Comparison of ENCODE assay signal across 9 mouse cellular contexts in genomic region chr1:155025862-155026478, GRCm38 (mm10).
A peak's percentile ranks its signal among the peaks of the same experiment; 100 is the strongest.
DNase-seq lines count a peak whose midpoint lies in the region; ATAC-seq and TF ChIP-seq lines count a peak whose summit lies in the region.
"Had no signal": no experiment of that assay in that cellular context is flagged by ENCODE, and none has a peak within 500 bp of the region (broad histone marks: within the 10 kb centered on the region; RNA-seq: fewer than 3 reads in every experiment).

No protein-coding gene starts in this region.

- H3K9ac ChIP-seq in limb, embryonic 13.5 days = no peak overlapping the region
- H3K9ac ChIP-seq in stomach, postnatal 0 days (ENCODE audit: low read length) = no peak overlapping the region

- TF ChIP-seq POLR2A in cortical plate, adult 2 months (IDR thresholded peaks at IDR 0.05; ENCODE audit: extremely low read depth, insufficient read depth, low read length) = no peak

- H3K27ac ChIP-seq in cortical plate, adult 2 months (ENCODE audit: insufficient read depth, low read length) = no peak overlapping the region
- no peak overlapping the region for H3K27ac ChIP-seq in limb, embryonic 13.5 days
- no peak overlapping the region for H3K27ac ChIP-seq in stomach, postnatal 0 days (replicated peaks)

- intact Hi-C loops in gastrocnemius, postnatal 14 days (cut with DNase I; ENCODE audit: low total_unique reads) = loop anchor here (5.0 kb wide), 2 partner anchors 196 to 256 kb away; no protein-coding TSS in a partner anchor

- 6% methylated on average over 5 of the region's 5 CpGs for WGBS in limb, embryonic 13.5 days
- 18% methylated on average over 5 of the region's 5 CpGs for WGBS in stomach, postnatal 0 days

- peaks cover 6% of the 10 kb centered on the region for H3K4me1 ChIP-seq in cortical plate, adult 2 months (ENCODE audit: control insufficient read depth, insufficient read depth, low read length)
- H3K4me1 ChIP-seq in limb, embryonic 13.5 days = peaks cover 30% of the 10 kb centered on the region
- H3K4me1 ChIP-seq in stomach, postnatal 0 days (replicated peaks; ENCODE audit: control insufficient read depth, insufficient read depth) = no peaks in the 10 kb centered on the region

- no peaks in the 10 kb centered on the region for H3K9me3 ChIP-seq in limb, embryonic 13.5 days
- no peaks in the 10 kb centered on the region for H3K9me3 ChIP-seq in stomach, postnatal 0 days (ENCODE audit: control insufficient read depth, low read length)

- H3K4me3 ChIP-seq in cortical plate, adult 2 months (ENCODE audit: insufficient read depth, low read length) = no peak overlapping the region
- H3K4me3 ChIP-seq in limb, embryonic 13.5 days = no peak overlapping the region
- H3K4me3 ChIP-seq in stomach, postnatal 0 days (ENCODE audit: low read depth, low read length) = no peak overlapping the region
- H3K4me3 ChIP-seq: erythroblast, embryonic 14.5 days had no signal

- no peaks in the 10 kb centered on the region for H3K36me3 ChIP-seq in limb, embryonic 13.5 days
- no peaks in the 10 kb centered on the region for H3K36me3 ChIP-seq in stomach, postnatal 0 days (ENCODE audit: control insufficient read depth, insufficient read depth, low read length)

- no peak for TF ChIP-seq EP300 in stomach, postnatal 0 days (optimal IDR thresholded peaks at IDR 0.05)

- 0 out of 2 replicates have a peak, but pooled peaks cover 6% of the 10 kb centered on the region for H3K27me3 ChIP-seq in limb, embryonic 13.5 days
- no peaks in the 10 kb centered on the region for H3K27me3 ChIP-seq in stomach, postnatal 0 days (ENCODE audit: control insufficient read depth, insufficient read depth, low read length)

- H3K4me2 ChIP-seq in limb, embryonic 13.5 days (replicated peaks) = no peak overlapping the region
- no peak overlapping the region for H3K4me2 ChIP-seq in stomach, postnatal 0 days (replicated peaks; ENCODE audit: low read depth)

- DNase-seq in B cell, adult 2 months = peak; percentile 85 to 87
- peak; percentile 64 to 93 for DNase-seq in adrenal gland, adult (ENCODE audit: inconsistent age in 2 of 2, low spot score in 1 of 2)
- peak; percentile 70 for DNase-seq in gastrocnemius, postnatal 14 days
- peak; percentile 88 for DNase-seq in kidney, adult 9 months
- DNase-seq in natural killer cell, adult 2 months (ENCODE audit: low spot score in 2 of 2) = peak; percentile 67 to 81
- peak; percentile 72 for DNase-seq in stomach, postnatal 0 days (ENCODE audit: low spot score)

- ATAC-seq in limb, embryonic 13.5 days (ENCODE audit: low FRiP score, low read depth) = 0 out of 2 replicates have a peak, but pooled peaks have one; percentile 10
- no peak for ATAC-seq in stomach, postnatal 0 days (ENCODE audit: low FRiP score, low TSS enrichment)

- TF ChIP-seq CTCF in cortical plate, adult 2 months (IDR thresholded peaks at IDR 0.05; ENCODE audit: extremely low read depth, insufficient read depth, low read length) = peak; percentile 85
- peak; percentile 96 for TF ChIP-seq CTCF in stomach, postnatal 0 days (IDR thresholded peaks at IDR 0.05; ENCODE audit: low read depth)
